Mouse (Mus musculus) thymus, adult 2 months (tissue): Measurements from ENCODE around the gene Cym.

Experiments used
- CTCF ChIP-seq: fragments of 200-500 bp; IDR thresholded peaks from 2 replicates; pipeline ENCODE4 v1.5.1; 2012; ENCODE audit warnings: mild to moderate bottlenecking, control low read depth, low read length, moderate library complexity, borderline replicate concordance; ENCODE audit not compliant: control insufficient read depth, poor library complexity, insufficient read depth; ENCODE audit errors: extremely low read depth
- POLR2A ChIP-seq: fragments of 200-500 bp; IDR thresholded peaks from 2 replicates; pipeline ENCODE4 v1.6.1; 2012; ENCODE audit warnings: mild to moderate bottlenecking, low read length, control low read depth, moderate library complexity; ENCODE audit not compliant: control insufficient read depth, poor library complexity, insufficient read depth; ENCODE audit errors: extremely low read depth

DNA sequence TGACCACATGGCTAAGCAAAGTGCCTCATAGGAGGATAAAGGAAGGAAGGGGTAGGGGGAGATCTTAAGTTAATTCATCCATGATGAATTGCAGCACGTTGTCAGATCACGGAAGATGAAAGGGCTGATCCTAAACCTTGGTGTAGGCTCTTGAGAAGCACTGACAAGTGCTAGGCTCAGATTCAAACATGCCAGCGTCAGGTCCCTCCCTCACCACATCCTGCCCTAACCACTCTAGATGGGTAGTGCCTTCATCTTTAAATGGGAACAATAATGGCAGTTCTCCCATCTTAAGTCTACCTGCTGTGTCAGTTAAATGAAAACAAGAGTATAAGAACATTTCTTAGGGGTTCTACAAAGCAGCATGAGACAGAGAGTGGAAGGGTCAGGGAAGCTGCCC is 35.9 kb downstream of the Cym start:
- no peak for TF ChIP-seq POLR2A
- no peak for TF ChIP-seq CTCF
